Mouse (Mus musculus): Measurements from ENCODE around the gene 6430571L13Rik.
"Not testable (repeated sequence)": the region's sequence is repeated elsewhere in the genome, so short reads cannot be mapped to it uniquely, and the experiment has no call there.

6430571L13Rik gene

GRCm38 (mm10) chr9:107340267-107340859 is at the start of gene 6430571L13Rik:
6430571L13Rik (plus strand) TSS chr9:107340602.
- DNase-seq (ENCODE audit: low spot score): peak; percentile 92

GRCm38 (mm10) chr9:107290897-107291296 is 49.5 kb upstream of the 6430571L13Rik start:
- peak; percentile 78 for DNase-seq (ENCODE audit: low spot score)

DNA sequence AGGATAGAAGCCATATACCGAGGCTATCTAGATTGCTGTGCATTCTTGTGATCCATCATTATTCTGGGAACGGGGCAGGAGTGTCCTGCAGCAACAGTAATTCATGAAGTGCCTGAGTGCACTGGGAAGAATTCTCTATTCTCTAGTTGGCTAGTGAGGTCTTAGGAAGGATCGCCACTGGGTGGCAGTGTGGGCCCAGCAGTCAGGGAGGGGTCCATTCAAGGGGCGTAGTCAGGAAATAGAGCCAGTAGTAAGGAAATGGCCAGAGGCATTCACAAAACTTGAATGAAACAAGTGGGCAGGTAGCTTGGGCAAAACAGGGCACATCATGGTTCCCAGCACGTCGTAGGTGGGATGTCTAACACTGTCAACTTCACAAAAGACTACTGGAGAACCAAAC is 46.2 kb upstream of the 6430571L13Rik start:
- DNase-seq (ENCODE audit: low spot score): peak; percentile 81

DNA sequence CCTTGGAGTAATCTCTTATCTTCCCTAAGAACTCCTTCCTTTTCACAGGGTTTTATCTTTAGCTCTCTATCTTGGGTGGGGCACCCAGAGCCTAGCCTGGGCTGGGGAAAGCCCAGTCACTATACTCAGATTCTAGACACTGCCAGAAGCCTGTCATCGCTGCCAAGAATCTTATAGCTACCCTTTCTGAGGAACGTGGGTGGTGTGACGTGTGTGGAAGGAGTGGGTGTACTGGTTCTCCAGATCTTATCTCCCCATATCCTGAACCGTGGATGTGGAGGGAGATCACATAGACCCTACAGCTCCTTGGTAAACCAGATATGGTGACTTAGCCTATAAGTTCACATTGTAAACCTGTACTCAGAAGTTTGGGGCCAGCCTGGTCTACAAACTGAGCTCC is 44.8 kb upstream of the 6430571L13Rik start:
- no peak for DNase-seq (ENCODE audit: low spot score)

DNA sequence AAGGTAGTCTGAATTCAATTTTAAA is 44.6 kb upstream of the 6430571L13Rik start, which contains the start of gene Cish:
Gene Cish, plus strand, starts transcription at position 11 of the 25 bp plus-strand sequence.
- no peak for DNase-seq (ENCODE audit: low spot score)

GRCm38 (mm10) chr9:107296041-107296440 is 44.4 kb upstream of the 6430571L13Rik start:
- no peak for DNase-seq (ENCODE audit: low spot score)

- DNase-seq (ENCODE audit: low spot score): peak; percentile 90
Measured at GRCm38 (mm10) chr9:107296501-107296965, 43.9 kb upstream of the 6430571L13Rik start.

DNA sequence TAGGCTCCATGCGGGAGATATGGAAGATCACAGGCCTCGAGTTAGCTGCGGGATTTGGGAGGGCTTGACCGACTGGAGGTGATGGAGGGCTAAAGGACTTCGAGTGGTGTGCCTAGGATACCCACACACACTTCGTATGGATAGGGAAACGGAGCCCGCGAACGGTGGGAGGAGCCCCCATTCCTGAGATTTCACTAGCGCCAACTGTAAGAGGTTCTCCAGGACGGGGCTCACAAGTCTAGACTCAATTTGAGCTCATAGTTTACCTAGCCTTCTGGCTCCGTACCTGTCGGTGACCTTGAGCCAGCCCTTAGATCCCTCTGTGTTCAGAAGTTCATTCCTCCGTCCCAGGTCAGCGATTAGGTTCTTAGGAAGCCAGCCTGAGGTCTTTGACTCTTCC is 43.3 kb upstream of the 6430571L13Rik start:
- DNase-seq (ENCODE audit: low spot score): no peak

GRCm38 (mm10) chr9:107297658-107298057 is 42.7 kb upstream of the 6430571L13Rik start:
- no peak for DNase-seq (ENCODE audit: low spot score)

GRCm38 (mm10) chr9:107298059-107298780 is 42.2 kb upstream of the 6430571L13Rik start:
- DNase-seq (ENCODE audit: low spot score): no peak

DNA sequence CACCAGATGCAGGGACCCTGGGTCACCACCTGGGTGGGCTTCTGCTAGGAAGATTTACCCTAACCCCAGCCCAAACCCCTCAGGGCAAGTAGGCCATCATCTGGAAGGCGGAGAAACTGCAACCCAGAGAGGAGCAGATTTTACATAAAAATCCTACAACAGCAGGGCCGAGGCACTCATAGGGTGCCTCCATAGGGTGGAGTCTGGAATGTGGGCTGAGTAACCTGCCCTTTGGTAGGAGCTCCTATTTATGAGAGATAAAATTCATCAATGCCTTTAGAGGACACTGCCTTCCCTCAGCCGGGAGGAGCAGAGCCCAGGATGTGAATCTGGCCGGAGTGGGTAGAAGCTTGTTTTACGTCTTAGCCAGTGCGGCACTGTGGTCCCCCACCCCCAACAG is 41.5 kb upstream of the 6430571L13Rik start:
- DNase-seq (ENCODE audit: low spot score): no peak

GRCm38 (mm10) chr9:107299783-107300182 is 40.6 kb upstream of the 6430571L13Rik start:
- DNase-seq (ENCODE audit: low spot score): no peak

DNA sequence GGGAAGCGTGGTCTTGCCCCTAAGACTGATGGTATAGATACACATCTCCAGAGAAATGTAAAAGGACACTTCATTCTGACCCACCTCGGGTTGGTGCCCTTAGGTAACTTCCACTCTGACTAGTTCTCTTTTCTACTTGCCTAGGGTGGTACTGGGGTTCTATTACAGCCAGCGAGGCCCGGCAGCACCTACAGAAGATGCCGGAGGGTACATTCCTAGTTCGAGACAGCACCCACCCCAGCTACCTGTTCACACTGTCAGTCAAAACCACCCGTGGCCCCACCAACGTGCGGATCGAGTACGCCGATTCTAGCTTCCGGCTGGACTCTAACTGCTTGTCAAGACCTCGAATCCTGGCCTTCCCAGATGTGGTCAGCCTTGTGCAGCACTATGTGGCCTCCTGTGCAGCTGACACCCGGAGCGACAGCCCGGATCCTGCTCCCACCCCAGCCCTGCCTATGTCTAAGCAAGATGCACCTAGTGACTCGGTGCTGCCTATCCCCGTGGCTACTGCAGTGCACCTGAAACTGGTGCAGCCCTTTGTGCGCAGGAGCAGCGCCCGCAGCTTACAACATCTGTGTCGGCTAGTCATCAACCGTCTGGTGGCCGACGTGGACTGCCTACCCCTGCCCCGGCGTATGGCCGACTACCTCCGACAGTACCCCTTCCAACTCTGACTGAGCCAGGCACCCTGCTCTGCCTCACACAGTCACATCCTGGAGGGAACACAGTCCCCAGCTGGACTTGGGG is 40.0 kb upstream of the 6430571L13Rik start:
- no peak for DNase-seq (ENCODE audit: low spot score)

- no peak for DNase-seq (ENCODE audit: low spot score)
Measured at GRCm38 (mm10) chr9:107301554-107302331, 38.7 kb upstream of the 6430571L13Rik start.

DNA sequence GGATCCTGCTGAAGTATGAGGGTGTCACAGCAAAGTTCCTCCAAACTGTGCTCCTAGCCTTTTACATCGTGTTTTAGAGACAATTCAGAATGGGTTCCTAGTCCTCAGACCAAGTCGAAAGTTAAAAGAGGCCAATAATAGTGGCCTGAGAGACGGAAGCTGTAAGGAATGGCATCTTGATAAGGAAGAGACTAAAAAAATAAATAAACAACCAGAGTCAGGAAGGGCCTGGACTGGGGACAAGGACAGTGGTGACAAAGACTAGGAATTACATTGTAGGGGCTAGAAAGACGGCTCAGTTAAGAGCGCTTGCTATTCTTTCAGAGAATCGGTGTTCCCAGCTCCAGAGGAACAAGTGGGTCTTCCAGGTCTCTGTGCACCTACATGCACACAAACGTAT is 37.8 kb upstream of the 6430571L13Rik start:
- DNase-seq (ENCODE audit: low spot score): no peak

GRCm38 (mm10) chr9:107303121-107303820 is 37.1 kb upstream of the 6430571L13Rik start:
- DNase-seq (ENCODE audit: low spot score): no peak

- DNase-seq (ENCODE audit: low spot score): no peak
Measured at GRCm38 (mm10) chr9:107303900-107304299, 36.5 kb upstream of the 6430571L13Rik start.

DNA sequence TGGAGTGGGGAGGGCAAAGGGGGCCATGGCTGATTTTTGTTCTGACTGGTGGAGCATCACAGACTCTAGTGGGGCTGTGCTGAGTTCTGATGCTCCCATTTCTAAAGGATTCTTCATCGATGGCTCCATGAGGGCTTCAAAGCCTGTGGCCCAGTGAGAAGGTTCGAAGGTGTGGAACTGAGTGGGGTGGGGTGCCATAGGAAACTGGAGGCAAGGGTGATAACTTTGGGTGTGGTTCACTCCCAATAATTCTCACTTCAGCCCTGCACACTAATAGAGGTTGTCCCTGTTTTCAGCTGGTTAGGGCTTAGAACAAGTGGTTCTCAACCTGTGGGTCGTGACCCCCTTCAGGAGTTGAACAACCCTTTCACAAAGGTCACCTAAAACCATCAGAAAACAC is 36.0 kb upstream of the 6430571L13Rik start:
- DNase-seq (ENCODE audit: low spot score): no peak

GRCm38 (mm10) chr9:107305012-107305411 is 35.4 kb upstream of the 6430571L13Rik start:
- DNase-seq (ENCODE audit: low spot score): no peak

DNA sequence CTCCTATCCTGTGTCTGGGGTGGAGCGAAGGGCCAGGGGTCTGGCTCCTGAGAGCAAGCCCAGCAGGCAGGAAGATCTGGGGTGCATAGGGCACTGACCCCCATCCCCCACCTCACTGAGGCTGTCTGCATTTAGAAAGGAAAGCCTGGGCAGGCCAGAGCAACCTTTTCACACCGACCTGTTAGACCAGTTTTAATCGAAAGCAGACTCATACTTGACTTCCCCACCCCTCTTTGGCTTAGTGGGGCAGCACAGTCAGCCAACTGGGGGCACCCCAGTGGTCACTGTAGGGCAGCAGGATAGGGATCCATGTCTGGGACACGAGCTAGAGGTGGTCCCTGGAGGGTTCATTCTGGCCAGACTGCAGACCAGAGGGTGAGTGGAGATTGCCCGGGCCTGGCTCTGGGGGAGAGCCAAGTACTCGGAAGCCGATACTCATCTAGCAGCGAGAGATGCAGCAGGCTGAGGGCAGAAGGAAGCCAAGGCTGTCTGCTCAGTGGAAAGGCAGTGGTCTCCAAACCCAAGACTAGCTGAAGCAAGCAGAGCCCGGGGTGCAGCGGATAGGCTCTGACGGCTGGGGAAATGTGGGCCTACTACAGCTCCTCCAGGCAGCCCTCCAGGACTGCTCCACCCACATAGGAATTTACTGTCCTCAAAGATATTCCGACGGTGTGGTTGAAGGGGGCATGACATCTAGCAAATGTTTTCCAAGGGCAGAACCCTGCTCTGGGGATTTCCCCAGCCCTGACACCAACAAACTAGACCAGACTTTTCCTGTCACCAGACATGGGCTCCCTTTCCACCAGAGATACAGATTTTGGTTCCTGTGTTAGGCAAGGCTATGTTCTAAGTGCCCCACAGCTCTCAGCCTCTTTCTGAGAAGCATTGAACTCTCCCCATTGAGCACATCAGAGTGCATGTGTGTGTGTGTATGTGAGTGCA is 34.5 kb upstream of the 6430571L13Rik start:
- no peak for DNase-seq (ENCODE audit: low spot score)

GRCm38 (mm10) chr9:107306673-107307072 is 33.7 kb upstream of the 6430571L13Rik start:
- not testable (repeated sequence) for DNase-seq (ENCODE audit: low spot score)

All from ovary, postnatal 36 days (tissue).